Mouse (Mus musculus) erythroblast, embryonic 14.5 days (primary cell): ENCODE measurements around the gene Zfp362. TPM values are rescaled to one million over a fixed set of nuclear protein-coding genes. Genes with fewer than 3 reads are reported as not detected.

Experiments
- H3K27me3 ChIP-seq: 2 replicates; pipeline ENCODE4 v1.6.1; 2012; ENCODE audit warnings: inconsistent platforms; ENCODE audit not compliant: control insufficient read depth
- H3K36me3 ChIP-seq: 2 replicates; pipeline ENCODE4 v1.6.1; 2012; ENCODE audit warnings: mild to moderate bottlenecking, inconsistent platforms; ENCODE audit not compliant: control insufficient read depth
- H3K4me1 ChIP-seq: 2 replicates; pipeline ENCODE4 v1.6.1; 2012; ENCODE audit warnings: inconsistent platforms; ENCODE audit not compliant: control insufficient read depth
- H3K4me3 ChIP-seq: replicated peaks from 2 replicates; pipeline ENCODE3; 2012; ENCODE audit warnings: moderate library complexity, mild to moderate bottlenecking, inconsistent platforms
- H3K9me3 ChIP-seq: 2 replicates; pipeline ENCODE4 v1.6.1; 2012; ENCODE audit warnings: low read length, inconsistent platforms, mixed read lengths; ENCODE audit not compliant: control insufficient read depth
- GATA1 ChIP-seq: IDR thresholded peaks from 2 replicates; pipeline ENCODE4 v1.6.1; 2012; ENCODE audit warnings: low read length, inconsistent platforms, mixed read lengths
- TAL1 ChIP-seq: IDR thresholded peaks from 3 replicates; pipeline ENCODE4 v1.6.1; 2012; ENCODE audit warnings: low read length, inconsistent platforms, mixed read lengths
- polyA plus RNA-seq: library from polyadenylated mRNA; stranded (reverse); fragments of >175 nt; gene quantifications from 2 replicates; pipeline ENCODE4 v1.2.3, GENCODE M21; 2012

Gene Zfp362
- 6.5 and 6.7 TPM in 2 replicates for polyA plus RNA-seq

GRCm38 (mm10) chr4:128806043-128806826, at the start of gene Zfp362:
Zfp362 (minus strand) TSS chr4:128806045.
- Histone ChIP-seq H3K9me3 (no peaks in the 10 kb centered on the region), H3K4me3 (peak within 1 kb of the TSS; percentile 80), H3K36me3 (peaks cover 15% of the 10 kb centered on the region), H3K4me1 (peaks cover 68% of the 10 kb centered on the region), H3K27me3 (no peaks in the 10 kb centered on the region)
- TF ChIP-seq GATA1: no peak
- TF ChIP-seq TAL1: no peak

DNA sequence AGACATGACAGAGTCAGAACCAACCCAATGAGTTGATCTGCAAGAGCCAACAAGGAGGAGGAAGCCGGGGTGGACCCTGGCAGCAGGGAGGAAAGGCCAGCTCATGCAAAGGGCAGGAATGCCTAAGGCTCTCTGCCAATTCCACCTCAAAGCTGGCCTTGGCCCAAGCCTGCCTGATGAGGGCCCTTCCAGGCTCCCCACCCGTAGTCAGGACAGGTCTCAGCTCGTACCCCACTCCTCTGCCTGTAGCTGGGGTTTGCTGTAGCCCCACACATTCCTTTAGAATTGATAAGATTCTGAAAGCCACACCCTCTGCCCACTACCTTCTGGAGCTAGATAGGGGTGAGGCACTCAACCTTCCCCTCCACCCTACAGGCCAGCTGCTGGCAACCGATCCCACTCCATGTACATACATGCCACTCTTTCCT, 49.8 kb upstream of the Zfp362 start:
- Histone ChIP-seq H3K27me3 (no peaks in the 10 kb centered on the region; the same call in 1 of the 2 replicates), H3K4me3 (peak overlapping the region; percentile 41), H3K9me3 (peaks cover 11% of the 10 kb centered on the region), H3K36me3 (peaks cover 7% of the 10 kb centered on the region), H3K4me1 (peaks cover 64% of the 10 kb centered on the region)
- TF ChIP-seq TAL1 (peak; percentile 48), GATA1 (no peak)

DNA sequence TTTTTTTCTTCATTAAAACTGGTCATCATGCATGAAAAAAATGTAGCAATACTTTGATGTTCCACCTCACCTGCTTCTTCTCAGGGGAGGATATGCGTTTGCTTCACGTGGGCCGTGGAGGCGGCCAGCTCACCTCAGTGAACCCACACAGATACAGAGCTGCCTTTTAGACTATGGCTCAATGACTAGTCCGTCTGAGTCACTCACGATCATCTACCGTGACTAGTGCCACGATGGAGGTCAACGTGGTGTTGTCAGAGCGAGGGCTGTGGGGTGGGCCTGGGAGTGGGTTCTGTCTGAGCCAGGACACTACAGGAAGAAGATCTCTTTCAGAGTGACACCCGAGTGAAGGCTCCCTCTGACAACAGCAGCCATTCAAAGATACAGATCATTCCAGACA, 47.3 kb upstream of the Zfp362 start:
- Histone ChIP-seq H3K27me3 (peaks cover under 1% of the 10 kb centered on the region; the same call in 1 of the 2 replicates), H3K36me3 (peaks cover 7% of the 10 kb centered on the region), H3K4me3 (no peak overlapping the region), H3K9me3 (peaks cover 5% of the 10 kb centered on the region), H3K4me1 (peaks cover 71% of the 10 kb centered on the region)
- TF ChIP-seq TAL1: no peak
- no peak for TF ChIP-seq GATA1

GRCm38 (mm10) chr4:128852266-128852887, 46.5 kb upstream of the Zfp362 start:
- TF ChIP-seq GATA1 (no peak), TAL1 (no peak)
- H3K4me3 ChIP-seq: no peak overlapping the region
- H3K4me1 ChIP-seq: peaks cover 67% of the 10 kb centered on the region
- H3K9me3 ChIP-seq: peaks cover 5% of the 10 kb centered on the region
- peaks cover 7% of the 10 kb centered on the region for H3K36me3 ChIP-seq
- H3K27me3 ChIP-seq: peaks cover 5% of the 10 kb centered on the region; the same call in 1 of the 2 replicates

DNA sequence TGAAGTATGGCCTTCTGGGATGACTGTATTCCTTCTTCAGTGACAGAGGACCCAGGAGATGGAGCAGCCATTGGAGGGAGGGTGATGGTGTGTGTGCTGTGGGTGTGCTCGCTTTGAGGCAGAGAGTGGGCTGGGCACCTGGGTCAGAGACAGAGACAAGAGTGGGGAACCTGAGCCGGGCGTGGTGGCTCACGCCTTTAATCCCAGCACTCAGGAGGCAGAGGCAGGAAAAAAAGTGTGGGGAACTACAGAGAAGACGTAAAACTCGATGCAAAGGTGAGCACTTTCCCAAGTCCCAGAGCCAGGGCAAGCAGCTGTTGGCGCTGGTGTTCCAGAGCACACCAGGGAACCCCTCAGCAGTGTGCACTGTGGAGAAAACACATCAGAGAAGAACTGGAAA, 43.8 kb upstream of the Zfp362 start:
- Histone ChIP-seq H3K36me3 (peaks cover 6% of the 10 kb centered on the region), H3K4me1 (peaks cover 47% of the 10 kb centered on the region), H3K9me3 (peaks cover 4% of the 10 kb centered on the region), H3K4me3 (no peak overlapping the region), H3K27me3 (peaks cover 16% of the 10 kb centered on the region)
- TF ChIP-seq TAL1 (no peak), GATA1 (no peak)

DNA sequence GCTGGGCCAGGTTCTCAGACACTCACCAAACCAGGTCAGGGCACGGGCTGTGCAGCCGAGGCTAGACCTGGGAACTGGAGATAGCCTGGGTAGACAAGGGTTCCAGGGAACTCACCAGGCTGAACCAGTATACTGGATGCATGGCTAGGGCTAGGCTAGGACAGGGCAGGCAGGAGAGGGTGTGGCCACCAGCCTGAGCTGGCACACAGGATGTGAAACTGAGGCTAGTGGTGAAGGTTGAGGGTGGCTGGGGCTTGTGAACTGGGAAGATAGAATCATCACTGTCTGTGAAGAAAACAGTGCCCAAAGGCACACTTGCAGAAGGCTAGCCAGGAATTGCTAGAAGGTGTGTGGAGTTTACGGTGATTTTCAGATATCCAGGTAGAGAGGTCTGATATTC, 43.1 kb upstream of the Zfp362 start:
- H3K4me1 ChIP-seq: peaks cover 47% of the 10 kb centered on the region
- H3K36me3 ChIP-seq: no peaks in the 10 kb centered on the region
- no peak for TF ChIP-seq TAL1
- TF ChIP-seq GATA1: no peak
- peaks cover 16% of the 10 kb centered on the region for H3K27me3 ChIP-seq
- H3K4me3 ChIP-seq: no peak overlapping the region
- no peaks in the 10 kb centered on the region for H3K9me3 ChIP-seq

GRCm38 (mm10) chr4:128845367-128845973, 39.6 kb upstream of the Zfp362 start:
- no peaks in the 10 kb centered on the region for H3K36me3 ChIP-seq
- H3K9me3 ChIP-seq: no peaks in the 10 kb centered on the region
- peaks cover 34% of the 10 kb centered on the region for H3K4me1 ChIP-seq
- H3K27me3 ChIP-seq: peaks cover 34% of the 10 kb centered on the region
- no peak for TF ChIP-seq GATA1
- no peak for TF ChIP-seq TAL1
- no peak overlapping the region for H3K4me3 ChIP-seq

DNA sequence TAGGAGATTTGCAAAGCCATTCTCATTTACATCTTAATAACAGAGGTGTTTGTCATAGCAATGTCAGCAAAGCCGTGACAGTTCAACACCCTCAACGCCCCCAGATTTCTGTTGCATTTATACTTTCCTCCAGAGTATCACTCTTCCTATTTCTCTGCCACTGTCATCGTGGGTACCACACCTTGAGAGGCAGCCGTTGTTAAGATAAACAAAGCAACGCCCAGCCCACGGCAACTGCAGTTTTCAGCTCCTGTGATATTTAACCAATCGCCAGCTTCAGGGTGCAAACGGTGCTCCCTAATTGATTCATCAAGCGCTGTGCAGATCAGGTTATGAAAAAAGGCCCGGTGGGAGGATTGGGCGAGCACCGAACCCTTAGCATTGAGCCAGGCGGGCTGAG, 38.7 kb upstream of the Zfp362 start:
- Histone ChIP-seq H3K4me1 (peaks cover 30% of the 10 kb centered on the region), H3K27me3 (peaks cover 40% of the 10 kb centered on the region), H3K36me3 (no peaks in the 10 kb centered on the region), H3K9me3 (no peaks in the 10 kb centered on the region), H3K4me3 (no peak overlapping the region)
- TF ChIP-seq GATA1 (no peak), TAL1 (no peak)

DNA sequence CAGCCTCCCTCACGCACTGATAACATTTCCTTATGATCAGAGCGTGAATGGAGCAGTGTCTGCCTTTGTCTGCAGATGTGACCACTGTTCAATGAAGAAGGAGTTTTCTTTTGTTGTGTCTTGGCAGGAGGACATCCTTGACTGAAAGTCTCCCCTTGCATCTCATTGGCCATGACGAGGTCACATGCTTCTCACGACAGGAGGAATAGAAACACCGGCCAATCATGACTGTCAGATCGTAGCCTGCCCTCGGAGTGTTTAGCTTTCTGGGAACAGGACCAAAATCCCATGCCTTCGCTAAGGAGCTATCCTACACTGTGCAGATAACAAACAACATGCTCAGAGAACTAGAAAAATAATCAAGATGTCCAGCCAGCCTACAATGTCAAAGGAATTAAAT, 35.4 kb upstream of the Zfp362 start:
- TF ChIP-seq GATA1: no peak
- TF ChIP-seq TAL1: no peak
- H3K9me3 ChIP-seq: no peaks in the 10 kb centered on the region
- H3K4me3 ChIP-seq: no peak overlapping the region
- H3K27me3 ChIP-seq: peaks cover 47% of the 10 kb centered on the region
- H3K4me1 ChIP-seq: peaks cover 22% of the 10 kb centered on the region
- H3K36me3 ChIP-seq: no peaks in the 10 kb centered on the region
